In the genomic region with DNA sequence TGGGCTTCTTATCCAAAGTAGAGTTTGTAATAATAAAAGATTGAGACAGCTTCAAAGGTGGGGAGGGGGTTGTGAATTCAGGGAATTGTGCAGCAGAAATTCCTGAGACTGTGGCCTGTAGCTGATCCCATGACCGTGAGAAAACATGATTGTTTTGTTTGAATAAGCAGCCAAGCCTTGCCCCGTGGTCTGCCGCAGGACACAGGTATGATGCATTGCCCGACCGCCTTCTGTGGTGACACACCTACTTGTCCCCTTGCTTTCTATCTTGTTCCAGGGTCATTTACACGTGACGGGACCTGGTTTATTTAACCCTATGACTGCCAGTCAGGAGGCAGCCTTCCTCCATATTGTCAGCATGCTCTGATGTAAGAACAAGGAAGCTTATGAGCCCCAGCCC, we compare ENCODE assay signal across 20 mouse cellular contexts.
DNase-seq lines count a peak whose midpoint lies in the region; ATAC-seq and TF ChIP-seq lines count a peak whose summit lies in the region.
"Had no signal": no experiment of that assay in that cellular context is flagged by ENCODE, and none has a peak within 500 bp of the region (broad histone marks: within the 10 kb centered on the region; RNA-seq: fewer than 3 reads in every experiment).

No protein-coding gene starts in this region.

- no peak overlapping the region for H3ac ChIP-seq in myocyte (ENCODE audit: control insufficient read depth, insufficient read length)

- no peak for TF ChIP-seq EP300 in stomach, postnatal 0 days (optimal IDR thresholded peaks at IDR 0.05)

- TF ChIP-seq CTCF in Patski (IDR thresholded peaks at IDR 0.05): no peak
- no peak for TF ChIP-seq CTCF in stomach, postnatal 0 days (IDR thresholded peaks at IDR 0.05; ENCODE audit: low read depth)

- peaks cover 70% of the 10 kb centered on the region for H3K36me3 ChIP-seq in kidney, embryonic 15.5 days
- peaks cover 19% of the 10 kb centered on the region for H3K36me3 ChIP-seq in myocyte (ENCODE audit: control insufficient read depth, insufficient read depth)
- H3K36me3 ChIP-seq in stomach, postnatal 0 days (ENCODE audit: control insufficient read depth, insufficient read depth, low read length): peaks cover 9% of the 10 kb centered on the region; the same call in 1 of the 2 replicates
- peaks cover 20% of the 10 kb centered on the region; the same call in 1 of the 2 replicates for H3K36me3 ChIP-seq in midbrain, embryonic 14.5 days (ENCODE audit: control insufficient read depth, insufficient read depth, low read length)

- H3K4me3 ChIP-seq in kidney, embryonic 15.5 days (replicated peaks): no peak overlapping the region
- no peak overlapping the region for H3K4me3 ChIP-seq in myocyte
- H3K4me3 ChIP-seq in stomach, postnatal 0 days (ENCODE audit: low read depth, low read length): no peak overlapping the region
- no peak overlapping the region for H3K4me3 ChIP-seq in midbrain, embryonic 14.5 days (replicated peaks; ENCODE audit: low read depth, low read length)
- H3K4me3 ChIP-seq: embryonic facial prominence, embryonic 13.5 days; forebrain, embryonic 13.5 days; gastrocnemius, adult 2 months; heart, embryonic 12.5 days; hindbrain, embryonic 10.5 days had no signal

- H3K27ac ChIP-seq in kidney, embryonic 15.5 days: no peak overlapping the region
- no peak overlapping the region; the same call in 1 of the 2 replicates for H3K27ac ChIP-seq in stomach, postnatal 0 days (replicated peaks)
- no peak overlapping the region for H3K27ac ChIP-seq in midbrain, embryonic 14.5 days (replicated peaks; ENCODE audit: low read depth, low read length)
- H3K27ac ChIP-seq: embryonic facial prominence, embryonic 13.5 days; forebrain, embryonic 13.5 days; gastrocnemius, adult 2 months; hindbrain, embryonic 10.5 days; hindbrain, embryonic 14.5 days had no signal

- H3K27me3 ChIP-seq in kidney, embryonic 15.5 days: no peaks in the 10 kb centered on the region
- H3K27me3 ChIP-seq in Patski: no peaks in the 10 kb centered on the region
- no peaks in the 10 kb centered on the region for H3K27me3 ChIP-seq in myocyte (ENCODE audit: control insufficient read depth, insufficient read depth, insufficient read length)
- no peaks in the 10 kb centered on the region for H3K27me3 ChIP-seq in stomach, postnatal 0 days (ENCODE audit: control insufficient read depth, insufficient read depth, low read length)
- H3K27me3 ChIP-seq in midbrain, embryonic 14.5 days (ENCODE audit: control insufficient read depth, insufficient read depth, low read length): no peaks in the 10 kb centered on the region
- H3K27me3 ChIP-seq: CH12.LX; embryonic facial prominence, embryonic 13.5 days; forebrain, embryonic 13.5 days; heart, embryonic 12.5 days had no signal

- DNase-seq in kidney, adult 18-20 months: no peak
- DNase-seq in Patski (ENCODE audit: low read depth, low spot score): no peak
- peak; percentile 83 for DNase-seq in stomach, postnatal 0 days (ENCODE audit: low spot score)
- DNase-seq in layer of hippocampus, adult 11-12 months (ENCODE audit: low spot score): no peak
- DNase-seq in cerebellum, adult 11-12 months: no peak
- DNase-seq in midbrain, embryonic 14.5 days: no peak
- DNase-seq: adrenal gland, postnatal 10 days; cerebellum, adult 11 months; cerebellum, adult 9-10 months; forebrain, postnatal 0 days; gastrocnemius, postnatal 25 days had no signal

- H3K4me2 ChIP-seq in kidney, embryonic 15.5 days: no peak overlapping the region
- H3K4me2 ChIP-seq in myocyte (ENCODE audit: low read depth): peak overlapping the region; percentile 51
- no peak overlapping the region for H3K4me2 ChIP-seq in stomach, postnatal 0 days (replicated peaks; ENCODE audit: low read depth)
- no peak overlapping the region for H3K4me2 ChIP-seq in midbrain, embryonic 14.5 days (ENCODE audit: low read length)
- H3K4me2 ChIP-seq: embryonic facial prominence, embryonic 13.5 days; forebrain, embryonic 13.5 days; heart, embryonic 12.5 days; hindbrain, embryonic 14.5 days had no signal

- no peak overlapping the region for H3K9ac ChIP-seq in kidney, embryonic 15.5 days
- H3K9ac ChIP-seq in stomach, postnatal 0 days (ENCODE audit: low read length): no peak overlapping the region
- H3K9ac ChIP-seq in midbrain, embryonic 14.5 days (replicated peaks; ENCODE audit: low read length): no peak overlapping the region
- H3K9ac ChIP-seq: embryonic facial prominence, embryonic 13.5 days; forebrain, embryonic 13.5 days; forebrain, postnatal 0 days; heart, embryonic 12.5 days; hindbrain, embryonic 14.5 days had no signal

- in situ Hi-C loops in Patski (cut with MboI; ENCODE audit: low pct_unique_long_range_greater_than_20kb): loop anchor here (5.0 to 10.0 kb wide), 2 partner anchors 223 to 585 kb away; no protein-coding TSS in a partner anchor

- H3K9me3 ChIP-seq in kidney, embryonic 15.5 days (replicated peaks): no peaks in the 10 kb centered on the region
- H3K9me3 ChIP-seq in stomach, postnatal 0 days (ENCODE audit: control insufficient read depth, low read length): no peaks in the 10 kb centered on the region
- H3K9me3 ChIP-seq in midbrain, embryonic 14.5 days (ENCODE audit: control insufficient read depth, low read length): no peaks in the 10 kb centered on the region
- H3K9me3 ChIP-seq: embryonic facial prominence, embryonic 13.5 days; forebrain, embryonic 13.5 days; heart, embryonic 12.5 days; hindbrain, embryonic 10.5 days had no signal

- no peak for TF ChIP-seq POLR2A in myocyte (IDR thresholded peaks at IDR 0.05; ENCODE audit: insufficient read length, low read depth)

- WGBS in kidney, embryonic 15.5 days: 29% methylated on average over 7 of the region's 7 CpGs
- 45% methylated on average over 7 of the region's 7 CpGs for WGBS in stomach, postnatal 0 days
- WGBS in midbrain, embryonic 14.5 days: 77% methylated on average over 7 of the region's 7 CpGs

- H3K4me1 ChIP-seq in kidney, embryonic 15.5 days: peaks cover 13% of the 10 kb centered on the region
- H3K4me1 ChIP-seq in stomach, postnatal 0 days (replicated peaks; ENCODE audit: control insufficient read depth, insufficient read depth): no peaks in the 10 kb centered on the region
- H3K4me1 ChIP-seq in midbrain, embryonic 14.5 days (ENCODE audit: control insufficient read depth, insufficient read depth, low read length): no peaks in the 10 kb centered on the region
- H3K4me1 ChIP-seq: forebrain, embryonic 13.5 days; hindbrain, embryonic 10.5 days had no signal

- CTCF ChIA-PET in Patski (lab: Charles Lee): interaction anchor here (0.8 to 2.3 kb wide), 10 partner anchors 9 to 204 kb away, joined by 3 to 7 read pairs (median 4); no protein-coding TSS in a partner anchor

- ATAC-seq in kidney, embryonic 15.5 days (replicated peaks; ENCODE audit: low FRiP score): 0 out of 2 replicates have a peak, but pooled peaks have one; percentile 20
- peak; percentile 42 for ATAC-seq in Patski
- peak; percentile 85 for ATAC-seq in stomach, postnatal 0 days (ENCODE audit: low FRiP score, low TSS enrichment)
- no peak for ATAC-seq in midbrain, embryonic 14.5 days (ENCODE audit: low FRiP score, low TSS enrichment)
- ATAC-seq: forebrain, embryonic 13.5 days; forebrain, postnatal 0 days had no signal

- POLR2A ChIA-PET in Patski (lab: Charles Lee): interaction anchor here (0.5 kb wide), 1 partner anchor 122 kb away, joined by 3 read pairs; no protein-coding TSS in a partner anchor

- H3K79me2 ChIP-seq in myocyte (ENCODE audit: control insufficient read depth, insufficient read depth): no peaks in the 10 kb centered on the region

TF ChIP-seq in myocyte, 11 proteins besides CTCF, POLR2A, EP300 and RAD21:
- no peak for TF ChIP-seq TCF12 (IDR thresholded peaks at IDR 0.05; ENCODE audit: insufficient read depth, poor library complexity, severe bottlenecking)
- TF ChIP-seq E2F4 (IDR thresholded peaks at IDR 0.05; ENCODE audit: insufficient read depth): no peak
